Mouse (Mus musculus) liver, adult 2 months (tissue): ENCODE results near the gene Mmgt2.

ENCODE experiments used
- CTCF ChIP-seq: fragments of 200-500 bp; IDR thresholded peaks from 2 replicates; pipeline ENCODE4 v1.5.1; 2011; ENCODE audit warnings: low read depth, low read length, control low read depth
- POLR2A ChIP-seq: fragments of 200-500 bp; IDR thresholded peaks from 2 replicates; pipeline ENCODE4 v1.6.1; 2011; ENCODE audit warnings: low read length, control low read depth; ENCODE audit not compliant: insufficient read depth; ENCODE audit errors: extremely low read depth

- TF ChIP-seq CTCF (no peak), POLR2A (no peak)
Measured at GRCm38 (mm10) chr11:62691592-62691991, 43.1 kb downstream of the Mmgt2 start.
